Mouse (Mus musculus) stomach, embryonic 14.5 days (tissue): ENCODE measurements around the gene Ovch2. TPM values are rescaled to one million over a fixed set of nuclear protein-coding genes. Genes with fewer than 3 reads are reported as not detected.
"Not testable (repeated sequence)": the region's sequence is repeated elsewhere in the genome, so short reads cannot be mapped to it uniquely, and the experiment has no call there.

Experiments used
- ATAC-seq: fragments of 200-750 bp; cut with Nextera tagmentation; 2 replicates; pipeline ENCODE4 v1.8.0; 2017; ENCODE audit warnings: low read depth, moderate TSS enrichment; ENCODE audit not compliant: insufficient number of reproducible peaks, insufficient read depth, low FRiP score
- H3K27ac ChIP-seq: fragments of 300-500 bp; sonication (generic); 2 replicates; pipeline ENCODE4 v1.5.1; 2014; ENCODE audit warnings: mild to moderate bottlenecking, low read length, moderate library complexity, mixed read lengths
- H3K27me3 ChIP-seq: fragments of 300-500 bp; sonication (generic); 2 replicates; pipeline ENCODE4 v1.6.1; 2014; ENCODE audit warnings: low read length, control low read depth, mixed read lengths; ENCODE audit not compliant: control insufficient read depth, insufficient read depth
- H3K36me3 ChIP-seq: fragments of 300-500 bp; sonication (generic); 2 replicates; pipeline ENCODE4 v1.6.1; 2014; ENCODE audit warnings: mild to moderate bottlenecking, control low read depth, low read length, moderate library complexity, mixed read lengths; ENCODE audit not compliant: control insufficient read depth, insufficient read depth
- H3K4me1 ChIP-seq: fragments of 300-500 bp; sonication (generic); 2 replicates; pipeline ENCODE4 v1.6.1; 2014; ENCODE audit warnings: low read length, control low read depth, mixed read lengths; ENCODE audit not compliant: control insufficient read depth, insufficient read depth
- H3K4me2 ChIP-seq: fragments of 300-500 bp; sonication (generic); replicated peaks from 2 replicates; pipeline ENCODE4 v1.6.1; 2014; ENCODE audit warnings: low read depth, low read length, control low read depth
- H3K4me3 ChIP-seq: fragments of 300-500 bp; sonication (generic); 2 replicates; pipeline ENCODE4 v1.5.1; 2014; ENCODE audit warnings: low read depth, low read length, control low read depth
- H3K9ac ChIP-seq: fragments of 300-500 bp; sonication (generic); replicated peaks from 2 replicates; pipeline ENCODE4 v1.6.1; 2014; ENCODE audit warnings: low read depth, mild to moderate bottlenecking, control low read depth, low read length, moderate library complexity, mixed read lengths
- H3K9me3 ChIP-seq: fragments of 300-500 bp; sonication (generic); 2 replicates; pipeline ENCODE4 v1.6.1; 2016; ENCODE audit warnings: low read depth, low read length, control low read depth; ENCODE audit not compliant: control insufficient read depth
- WGBS: fragments of 180-500 bp; shearing (Covaris S2); extraction: QIAGEN DNeasy Blood & Tissue Kit; methylation state at CpG from one replicate; pipeline ENCODE4 v1.1.7; 2014; 5-methylcytosine and 5-hydroxymethylcytosine counted together
- polyA plus RNA-seq: library from polyadenylated mRNA; unstranded; fragments of >200 nt; fragmentation: Nextera tagmentation; extraction: Ambion mirVana; gene quantifications from 2 replicates; pipeline ENCODE4 v1.2.1, GENCODE M21; 2014

The Ovch2 gene
- polyA plus RNA-seq = not detected in 2 replicates

DNA sequence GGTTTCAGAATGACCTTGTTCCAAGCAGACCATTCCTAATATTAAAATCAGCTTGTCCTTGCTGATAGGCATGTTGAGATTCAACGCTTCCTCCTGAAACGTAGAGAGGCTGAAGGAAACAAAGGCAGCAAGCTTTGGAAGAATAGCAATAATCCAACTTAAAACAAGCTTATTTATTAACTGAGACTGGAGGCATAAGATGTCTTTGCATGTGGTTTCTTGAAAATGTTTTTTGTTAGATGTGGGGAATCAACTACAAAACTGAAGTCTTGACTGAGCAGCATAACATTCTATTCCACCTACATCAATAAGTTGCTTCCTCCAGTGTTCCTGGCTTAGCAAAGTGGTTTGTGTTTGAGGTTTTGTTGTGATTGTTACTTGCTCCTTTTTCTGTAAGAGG is at the start of gene Ovch2:
Gene Ovch2, minus strand, starts transcription at position 101 of the 400 bp plus-strand sequence.
- Histone ChIP-seq H3K9me3 (no peaks in the 10 kb centered on the region; the same call in 1 of the 2 replicates), H3K4me3 (no peak within 1 kb of the TSS), H3K27me3 (no peaks in the 10 kb centered on the region), H3K27ac (no peak within 1 kb of the TSS), H3K9ac (no peak within 1 kb of the TSS), H3K36me3 (no peaks in the 10 kb centered on the region), H3K4me2 (no peak within 1 kb of the TSS), H3K4me1 (no peaks in the 10 kb centered on the region)
- WGBS = 89% methylated on average over 2 of the region's 2 CpGs
- no peak for ATAC-seq

- H3K27ac ChIP-seq = not testable (repeated sequence)
These were observed 46.4 kb upstream of the Ovch2 start, which contains the start of gene Olfr470 for GRCm38 (mm10) chr7:107847390-107847789. Olfr470 (minus strand) TSS chr7:107847490.

DNA sequence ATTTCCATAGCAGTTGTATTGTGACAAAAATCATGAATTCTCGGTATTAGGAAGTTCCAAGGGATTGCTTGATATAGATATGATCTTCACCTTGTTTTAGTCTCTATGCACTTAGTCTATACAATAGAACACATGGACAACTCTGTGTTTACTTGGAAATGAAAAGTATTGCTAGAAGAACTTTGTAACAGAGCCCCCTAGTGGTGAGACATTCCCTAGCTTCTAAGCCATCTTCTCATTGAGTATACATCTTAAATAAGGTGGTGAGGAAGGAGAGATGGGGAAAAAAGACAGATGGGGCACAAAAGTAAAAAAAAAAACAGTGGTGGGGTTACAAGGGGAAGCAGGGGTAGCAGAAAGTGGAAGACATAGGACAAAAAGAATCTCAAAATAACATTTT is 40.7 kb upstream of the Ovch2 start:
- Histone ChIP-seq H3K4me2 (no peak overlapping the region), H3K4me3 (no peak overlapping the region), H3K27me3 (no peaks in the 10 kb centered on the region), H3K9me3 (no peaks in the 10 kb centered on the region), H3K36me3 (no peaks in the 10 kb centered on the region), H3K4me1 (no peaks in the 10 kb centered on the region), H3K27ac (no peak overlapping the region), H3K9ac (no peak overlapping the region)
- WGBS = 82% methylated on average over 1 of the region's 1 CpGs
- ATAC-seq = no peak

More at GRCm38 (mm10) chr7:107847390-107847789, 46.4 kb upstream of the Ovch2 start, which contains the start of gene Olfr470:
- not testable (repeated sequence) for H3K36me3 ChIP-seq, H3K4me3 ChIP-seq, H3K9me3 ChIP-seq, ATAC-seq, H3K4me1 ChIP-seq, H3K9ac ChIP-seq, H3K27me3 ChIP-seq, H3K4me2 ChIP-seq
- WGBS = 70% methylated on average over 1 of the region's 1 CpGs

GRCm38 (mm10) chr7:107825441-107825840 is 24.4 kb upstream of the Ovch2 start, which contains the start of gene Olfr469:
Olfr469 (minus strand) TSS chr7:107825541.
- not testable (repeated sequence) for H3K4me2 ChIP-seq, H3K36me3 ChIP-seq, H3K4me3 ChIP-seq, H3K9me3 ChIP-seq, H3K27me3 ChIP-seq, H3K9ac ChIP-seq, H3K4me1 ChIP-seq, H3K27ac ChIP-seq, ATAC-seq

DNA sequence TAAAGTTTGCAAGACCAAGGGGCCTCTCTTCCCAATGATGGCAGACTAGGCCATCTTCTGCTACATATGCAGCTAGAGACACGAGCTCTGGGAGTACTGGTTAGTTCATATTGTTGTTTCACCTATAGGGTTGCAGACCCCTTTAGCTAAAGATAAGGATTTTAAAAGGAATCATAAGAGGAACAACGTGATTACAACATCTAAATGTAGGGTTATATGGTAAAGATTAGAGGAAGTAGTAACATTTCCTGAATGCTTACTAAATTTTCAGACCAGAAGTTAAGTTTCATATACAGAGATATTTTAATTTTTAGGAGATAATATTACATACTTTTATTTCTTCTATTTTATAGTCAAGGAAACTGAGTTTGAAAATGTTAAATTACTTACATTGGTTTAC is 22.9 kb upstream of the Ovch2 start:
- not testable (repeated sequence) for H3K4me2 ChIP-seq, H3K36me3 ChIP-seq, H3K4me1 ChIP-seq, H3K27me3 ChIP-seq, H3K4me3 ChIP-seq, H3K27ac ChIP-seq, ATAC-seq, H3K9ac ChIP-seq, H3K9me3 ChIP-seq
- 57% methylated on average over 2 of the region's 2 CpGs for WGBS

DNA sequence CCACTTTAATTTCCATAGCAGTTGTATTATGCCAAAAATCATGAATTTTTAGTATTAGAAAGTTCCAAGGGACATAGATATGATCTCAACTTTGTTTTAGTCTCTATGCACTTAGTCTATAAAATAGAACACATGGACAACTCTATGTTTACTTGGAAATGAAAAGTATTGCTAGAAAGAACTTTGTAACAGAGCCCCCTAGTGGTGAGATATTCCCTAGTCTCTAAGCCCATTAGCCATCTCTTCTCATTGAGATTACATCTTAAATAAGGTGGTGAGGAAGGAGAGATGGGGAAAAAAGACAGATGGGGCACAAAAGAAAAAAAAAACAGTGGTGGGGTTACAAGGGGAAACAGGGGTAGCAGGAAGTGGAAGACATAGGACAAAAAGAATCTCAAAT is 18.4 kb upstream of the Ovch2 start:
- no peaks in the 10 kb centered on the region for H3K27me3 ChIP-seq
- H3K4me2 ChIP-seq = no peak overlapping the region
- H3K36me3 ChIP-seq = no peaks in the 10 kb centered on the region
- no peak overlapping the region for H3K27ac ChIP-seq
- no peaks in the 10 kb centered on the region for H3K9me3 ChIP-seq
- no peaks in the 10 kb centered on the region for H3K4me1 ChIP-seq
- H3K9ac ChIP-seq = no peak overlapping the region
- H3K4me3 ChIP-seq = no peak overlapping the region
- ATAC-seq = no peak

- Histone ChIP-seq H3K4me3 (no peak within 1 kb of the TSS), H3K4me2 (no peak within 1 kb of the TSS), H3K27ac (no peak within 1 kb of the TSS), H3K9me3 (no peaks in the 10 kb centered on the region), H3K9ac (no peak within 1 kb of the TSS), H3K4me1 (no peaks in the 10 kb centered on the region), H3K36me3 (no peaks in the 10 kb centered on the region), H3K27me3 (no peaks in the 10 kb centered on the region)
- no peak for ATAC-seq
These were observed 11.0 kb upstream of the Ovch2 start, which contains the start of gene Olfr467 for GRCm38 (mm10) chr7:107811963-107812362. Olfr467 (plus strand) TSS chr7:107812263.

DNA sequence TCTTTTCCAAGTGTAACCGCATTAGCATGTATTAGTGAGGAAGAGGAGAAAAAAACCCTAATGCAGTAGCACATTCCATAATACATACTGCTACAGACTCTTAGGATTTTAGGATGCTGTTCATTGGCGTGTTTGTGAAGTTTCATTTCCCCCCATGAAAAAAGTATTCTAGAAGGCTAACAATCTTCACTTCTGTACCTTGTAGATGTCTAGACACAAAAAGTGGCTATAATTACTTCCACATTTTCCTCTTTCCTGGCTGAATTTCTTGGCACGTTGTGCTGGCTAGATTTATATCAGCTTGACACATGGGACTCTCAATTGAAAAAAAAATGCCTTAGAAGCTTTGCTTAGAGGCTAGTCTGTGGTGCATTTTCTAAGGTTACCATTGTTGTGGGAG is 1.1 kb upstream of the Ovch2 start:
- Histone ChIP-seq H3K4me2 (no peak overlapping the region), H3K9me3 (no peaks in the 10 kb centered on the region; the same call in 1 of the 2 replicates), H3K4me1 (no peaks in the 10 kb centered on the region), H3K27me3 (no peaks in the 10 kb centered on the region), H3K9ac (no peak overlapping the region), H3K36me3 (no peaks in the 10 kb centered on the region), H3K27ac (no peak overlapping the region), H3K4me3 (no peak overlapping the region)
- WGBS = 73% methylated on average over 3 of the region's 3 CpGs
- ATAC-seq = no peak

DNA sequence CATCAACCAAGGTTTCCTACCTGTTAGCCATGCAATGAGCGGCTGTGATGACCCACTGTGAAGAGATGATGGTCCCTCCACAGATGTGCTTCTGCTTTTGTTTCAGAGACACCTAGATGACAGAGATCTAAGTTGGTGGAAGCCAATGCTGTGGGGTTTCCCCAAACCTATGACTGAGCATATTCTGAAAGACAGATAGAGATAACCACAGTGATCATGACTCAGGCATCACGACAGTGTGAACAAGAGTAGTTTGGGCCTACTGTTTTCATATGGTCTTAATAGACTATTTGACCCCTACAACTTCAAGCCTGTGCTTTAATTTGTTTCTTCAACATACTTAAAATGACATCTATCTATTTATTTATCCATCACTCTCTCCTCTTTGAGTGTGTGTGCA is 4.5 kb downstream of the Ovch2 start:
- no peak overlapping the region for H3K4me2 ChIP-seq
- no peaks in the 10 kb centered on the region for H3K36me3 ChIP-seq
- 84% methylated on average over 2 of the region's 2 CpGs for WGBS
- no peaks in the 10 kb centered on the region for H3K9me3 ChIP-seq
- H3K27ac ChIP-seq = no peak overlapping the region
- H3K9ac ChIP-seq = no peak overlapping the region
- ATAC-seq = no peak
- no peaks in the 10 kb centered on the region for H3K27me3 ChIP-seq
- H3K4me1 ChIP-seq = no peaks in the 10 kb centered on the region
- H3K4me3 ChIP-seq = no peak overlapping the region
